Mouse (Mus musculus) forebrain, embryonic 12.5 days (tissue): ENCODE results near the gene Krt17. TPM values are rescaled to one million over a fixed set of nuclear protein-coding genes. Genes with fewer than 3 reads are reported as not detected.
"Not testable (repeated sequence)": the region's sequence is repeated elsewhere in the genome, so short reads cannot be mapped to it uniquely, and the experiment has no call there.

Source experiments
- ATAC-seq: fragments of 200-750 bp; cut with Nextera tagmentation; 2 replicates; pipeline ENCODE4 v1.8.0; 2017; ENCODE audit warnings: moderate TSS enrichment; ENCODE audit not compliant: low FRiP score
- H3K27ac ChIP-seq: fragments of 300-500 bp; sonication (generic); 2 replicates; pipeline ENCODE4 v1.5.1; 2016; ENCODE audit warnings: mild to moderate bottlenecking
- H3K27me3 ChIP-seq: fragments of 300-500 bp; sonication (generic); 2 replicates; pipeline ENCODE4 v1.6.1; 2016; ENCODE audit warnings: mild to moderate bottlenecking
- H3K36me3 ChIP-seq: fragments of 300-500 bp; sonication (generic); replicated peaks from 2 replicates; pipeline ENCODE4 v1.6.1; 2016; ENCODE audit warnings: mild to moderate bottlenecking
- H3K4me1 ChIP-seq: fragments of 300-500 bp; sonication (generic); 2 replicates; pipeline ENCODE4 v1.6.1; 2016
- H3K4me2 ChIP-seq: fragments of 300-500 bp; sonication (generic); 2 replicates; pipeline ENCODE4 v1.6.1; 2016; ENCODE audit warnings: mild to moderate bottlenecking, moderate library complexity
- H3K4me3 ChIP-seq: fragments of 300-500 bp; sonication (generic); replicated peaks from 2 replicates; pipeline ENCODE4 v1.5.1; 2016; ENCODE audit warnings: mild to moderate bottlenecking
- H3K9ac ChIP-seq: fragments of 300-500 bp; sonication (generic); 2 replicates; pipeline ENCODE4 v1.6.1; 2016; ENCODE audit warnings: mild to moderate bottlenecking
- H3K9me3 ChIP-seq: fragments of 300-500 bp; sonication (generic); 2 replicates; pipeline ENCODE4 v1.6.1; 2016
- WGBS: fragments of 180-500 bp; shearing (Covaris S2); methylation state at CpG from one replicate; pipeline ENCODE4 v1.1.7; 2016; 5-methylcytosine and 5-hydroxymethylcytosine counted together
- polyA plus RNA-seq: library from polyadenylated mRNA; unstranded; fragments of >200 nt; fragmentation: Nextera tagmentation; extraction: Ambion mirVana; gene quantifications from 2 replicates; pipeline ENCODE4 v1.2.1, GENCODE M21; 2016

The Krt17 gene
- 0.51 and 0.91 TPM in 2 replicates for polyA plus RNA-seq

DNA sequence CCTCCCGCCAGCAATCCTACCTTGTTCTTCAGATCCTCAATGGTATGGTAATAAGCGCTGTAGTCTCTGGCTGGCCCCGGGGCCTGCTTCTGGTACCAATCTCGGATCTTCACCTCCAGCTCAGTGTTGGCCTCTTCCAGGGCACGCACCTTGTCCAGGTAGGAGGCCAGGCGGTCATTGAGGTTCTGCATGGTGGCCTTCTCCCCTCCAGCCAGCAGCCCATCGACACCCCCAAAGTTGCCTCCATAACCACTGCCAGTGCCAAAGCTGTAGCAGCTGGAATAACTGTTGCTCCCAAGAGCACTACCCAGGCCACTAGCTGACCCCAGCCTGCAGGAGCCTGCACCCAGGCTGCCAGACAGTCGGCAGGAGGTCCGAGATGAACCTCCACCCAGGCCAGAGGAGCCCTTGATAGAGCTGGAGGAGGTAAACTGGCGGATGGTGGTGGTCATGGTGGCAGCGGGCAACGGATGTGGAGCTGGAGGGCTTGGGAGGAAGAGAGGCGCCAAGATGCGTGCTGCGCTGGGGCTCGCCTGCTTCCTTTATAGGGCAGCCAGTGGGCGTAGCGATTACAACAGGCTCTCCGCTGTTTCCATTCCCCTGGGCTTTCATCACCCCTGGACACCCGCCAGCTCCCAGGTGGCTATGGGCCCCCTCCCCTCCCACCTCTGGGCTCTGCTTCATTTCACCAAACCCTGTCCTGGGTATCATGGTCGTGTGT is at the start of gene Krt17:
Gene Krt17, minus strand, starts transcription at position 516 of the 721 bp plus-strand sequence.
- Histone ChIP-seq H3K36me3 (no peaks in the 10 kb centered on the region), H3K4me2 (no peak within 1 kb of the TSS), H3K9ac (no peak within 1 kb of the TSS), H3K4me3 (no peak within 1 kb of the TSS), H3K4me1 (peaks cover 5% of the 10 kb centered on the region; the same call in 1 of the 2 replicates), H3K27ac (no peak within 1 kb of the TSS), H3K9me3 (no peaks in the 10 kb centered on the region), H3K27me3 (no peaks in the 10 kb centered on the region)
- no peak for ATAC-seq
- 81% methylated on average over 21 of the region's 21 CpGs for WGBS

DNA sequence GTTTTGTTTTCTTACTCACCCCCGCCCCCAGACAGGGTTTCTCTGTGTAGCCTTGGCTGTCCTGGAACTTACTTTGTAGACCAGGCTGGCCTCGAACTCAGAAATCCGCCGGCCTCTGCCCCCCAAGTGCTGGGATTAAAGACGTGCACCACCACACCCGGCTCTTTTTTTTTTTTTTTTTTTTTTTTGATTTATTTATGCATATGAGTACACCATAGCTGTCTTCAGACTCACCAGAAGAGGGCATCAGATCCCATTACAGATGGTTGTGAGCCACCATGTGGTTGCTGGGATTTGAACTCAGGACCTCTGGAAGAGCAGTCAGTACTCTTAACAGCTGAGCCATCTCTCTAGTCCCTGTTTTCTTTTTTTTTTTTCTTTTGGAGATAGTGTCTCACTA is 47.8 kb upstream of the Krt17 start:
- WGBS = 95% methylated on average over 6 of the region's 6 CpGs
- H3K9me3 ChIP-seq, ATAC-seq, H3K4me2 ChIP-seq, H3K4me1 ChIP-seq, H3K27ac ChIP-seq, H3K36me3 ChIP-seq, H3K4me3 ChIP-seq, H3K27me3 ChIP-seq, H3K9ac ChIP-seq: not testable (repeated sequence)

DNA sequence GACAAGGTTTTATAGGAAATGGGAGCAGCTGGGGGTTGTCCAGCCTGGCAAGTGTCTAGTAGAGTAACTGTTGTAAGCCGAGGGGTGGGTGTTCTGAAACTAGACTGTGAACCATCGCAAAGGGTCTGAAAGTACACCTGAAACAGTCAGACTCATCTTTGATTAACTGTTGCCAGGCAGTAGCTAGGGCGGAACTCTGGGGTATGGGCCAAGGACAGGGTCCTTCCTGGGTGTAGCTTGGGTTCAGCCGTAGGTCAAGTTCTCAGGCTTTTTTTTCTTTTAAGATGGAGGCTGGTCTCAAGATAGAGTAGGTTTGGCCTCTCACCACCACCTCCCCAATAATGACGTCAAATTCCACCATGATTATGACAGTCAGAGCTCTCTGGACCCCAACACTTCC is 47.1 kb upstream of the Krt17 start:
- H3K36me3 ChIP-seq = no peaks in the 10 kb centered on the region
- no peaks in the 10 kb centered on the region for H3K9me3 ChIP-seq
- no peak overlapping the region for H3K4me2 ChIP-seq
- no peak overlapping the region for H3K9ac ChIP-seq
- no peaks in the 10 kb centered on the region for H3K27me3 ChIP-seq
- no peak overlapping the region for H3K4me3 ChIP-seq
- no peak overlapping the region for H3K27ac ChIP-seq
- ATAC-seq = no peak
- 92% methylated on average over 5 of the region's 5 CpGs for WGBS
- H3K4me1 ChIP-seq = no peaks in the 10 kb centered on the region; the same call in 1 of the 2 replicates

DNA sequence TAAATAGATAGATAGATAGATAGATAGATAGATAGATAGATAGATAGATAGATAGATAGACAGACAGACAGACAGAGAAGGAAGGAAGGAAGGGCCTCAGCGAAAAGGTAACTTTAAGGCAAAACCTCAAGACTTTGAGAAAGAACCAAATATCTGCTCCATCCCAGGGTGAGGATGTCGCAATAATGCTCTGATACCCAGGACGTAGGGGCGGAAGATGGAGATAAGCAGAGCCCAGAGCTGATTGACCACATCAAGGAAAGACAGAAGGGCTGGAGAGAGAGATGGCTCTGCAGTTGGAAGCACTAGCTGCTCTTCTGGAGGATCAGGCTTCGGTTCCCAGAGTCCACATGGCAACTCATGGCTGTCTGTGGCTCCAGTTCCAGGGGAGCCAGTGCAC is 40.5 kb upstream of the Krt17 start:
- 94% methylated on average over 5 of the region's 5 CpGs for WGBS
- Histone ChIP-seq H3K27ac (no peak overlapping the region), H3K9me3 (no peaks in the 10 kb centered on the region), H3K4me2 (no peak overlapping the region), H3K27me3 (0 out of 2 replicates have a peak, but pooled peaks cover 4% of the 10 kb centered on the region), H3K9ac (no peak overlapping the region), H3K4me3 (no peak overlapping the region), H3K4me1 (peaks cover 3% of the 10 kb centered on the region; the same call in 1 of the 2 replicates), H3K36me3 (no peaks in the 10 kb centered on the region)
- no peak for ATAC-seq

DNA sequence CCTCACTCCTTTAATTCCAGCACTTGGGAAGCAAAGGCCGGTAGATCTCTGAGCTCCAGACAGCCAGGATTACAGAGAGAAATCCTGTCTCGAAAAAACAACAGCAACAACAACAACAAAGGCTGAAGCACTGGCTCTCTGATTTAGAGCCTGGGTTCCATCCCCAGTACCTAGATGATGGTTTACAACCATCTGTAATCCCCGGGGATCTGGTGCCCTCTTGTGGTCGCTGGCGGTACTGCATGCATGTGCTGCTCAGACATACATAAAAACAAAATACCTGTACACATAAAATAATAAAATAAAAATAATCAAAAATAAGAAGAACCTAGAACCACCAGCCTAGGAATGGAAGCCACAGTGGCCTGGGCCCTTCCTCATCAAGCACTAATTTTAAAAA is 39.5 kb upstream of the Krt17 start:
- 7% methylated on average over 5 of the region's 5 CpGs for WGBS
- peaks cover 3% of the 10 kb centered on the region; the same call in 1 of the 2 replicates for H3K4me1 ChIP-seq
- H3K9ac ChIP-seq = no peak overlapping the region
- 0 out of 2 replicates have a peak, but pooled peaks have one; percentile 11 for ATAC-seq
- no peaks in the 10 kb centered on the region for H3K36me3 ChIP-seq
- H3K4me3 ChIP-seq = no peak overlapping the region
- H3K27ac ChIP-seq = no peak overlapping the region
- H3K4me2 ChIP-seq = no peak overlapping the region
- 0 out of 2 replicates have a peak, but pooled peaks cover 4% of the 10 kb centered on the region for H3K27me3 ChIP-seq
- no peaks in the 10 kb centered on the region for H3K9me3 ChIP-seq

DNA sequence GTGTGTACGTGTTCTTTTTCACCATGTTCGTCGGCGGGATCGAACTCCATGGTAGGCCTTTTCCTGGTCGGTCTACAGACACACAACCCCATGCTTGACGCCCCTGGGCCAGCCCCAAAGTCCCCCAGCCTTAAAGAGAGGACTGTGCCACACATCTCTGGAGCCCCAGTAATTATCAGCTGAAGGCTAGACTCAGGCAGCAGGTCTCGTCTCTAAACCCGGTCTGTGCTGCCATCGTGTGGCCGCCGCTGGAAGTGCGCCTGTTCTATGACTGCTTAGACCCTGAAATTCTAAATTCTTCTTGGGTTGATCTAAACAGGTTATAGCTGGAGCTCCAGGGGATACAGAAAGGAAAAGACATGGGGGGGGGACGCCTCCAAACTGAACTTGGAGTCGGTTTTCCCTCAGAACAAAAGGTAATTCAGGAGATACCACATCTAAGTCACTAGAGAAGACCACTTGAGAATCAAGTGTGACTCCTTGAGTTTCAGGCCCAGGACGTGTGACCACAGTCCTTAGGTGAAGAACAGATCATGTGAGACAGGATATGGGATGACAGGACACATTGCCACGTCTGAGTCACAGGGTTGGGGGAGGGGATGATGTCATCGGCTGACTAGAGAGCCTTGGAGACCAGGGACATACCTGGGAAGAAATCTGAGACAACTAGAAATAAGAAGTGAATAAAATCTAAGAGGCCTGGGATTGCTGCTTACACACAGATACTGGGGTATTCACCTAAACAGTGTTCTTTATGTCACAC is 37.6 kb upstream of the Krt17 start:
- ATAC-seq = peak; percentile 33; the same call in 1 of the 2 replicates
- H3K27me3 ChIP-seq = 0 out of 2 replicates have a peak, but pooled peaks cover 4% of the 10 kb centered on the region
- no peaks in the 10 kb centered on the region for H3K36me3 ChIP-seq
- H3K4me3 ChIP-seq = no peak overlapping the region
- H3K4me1 ChIP-seq = peaks cover 3% of the 10 kb centered on the region
- no peaks in the 10 kb centered on the region for H3K9me3 ChIP-seq
- no peak overlapping the region for H3K27ac ChIP-seq
- WGBS = 20% methylated on average over 18 of the region's 18 CpGs
- peak overlapping the region; percentile 40 for H3K4me2 ChIP-seq
- H3K9ac ChIP-seq = no peak overlapping the region

DNA sequence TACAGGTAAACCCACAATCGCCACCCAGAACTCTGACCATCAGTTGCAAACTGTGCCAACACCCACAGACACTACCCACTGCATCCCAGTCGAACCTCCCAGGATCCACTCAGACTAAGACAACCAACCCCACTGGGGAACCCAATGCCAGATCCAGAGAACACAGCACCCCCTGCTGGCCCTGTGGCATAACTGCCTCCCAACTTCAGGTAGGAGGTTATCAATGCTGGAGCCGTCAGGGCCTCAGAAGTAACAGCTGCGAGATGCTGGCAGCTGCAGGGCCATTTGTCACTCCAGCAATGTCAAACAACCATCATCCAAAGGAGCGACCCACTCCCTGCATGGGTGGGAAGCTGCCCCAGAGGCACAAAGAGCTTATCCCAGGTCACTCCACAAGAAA is 37.0 kb upstream of the Krt17 start:
- H3K27me3 ChIP-seq = 0 out of 2 replicates have a peak, but pooled peaks cover 4% of the 10 kb centered on the region
- peaks cover 9% of the 10 kb centered on the region for H3K4me1 ChIP-seq
- no peak overlapping the region for H3K27ac ChIP-seq
- H3K36me3 ChIP-seq = no peaks in the 10 kb centered on the region
- peak overlapping the region; percentile 40 for H3K4me2 ChIP-seq
- 41% methylated on average over 5 of the region's 5 CpGs for WGBS
- no peak overlapping the region for H3K9ac ChIP-seq
- ATAC-seq = no peak
- no peak overlapping the region for H3K4me3 ChIP-seq
- no peaks in the 10 kb centered on the region for H3K9me3 ChIP-seq

DNA sequence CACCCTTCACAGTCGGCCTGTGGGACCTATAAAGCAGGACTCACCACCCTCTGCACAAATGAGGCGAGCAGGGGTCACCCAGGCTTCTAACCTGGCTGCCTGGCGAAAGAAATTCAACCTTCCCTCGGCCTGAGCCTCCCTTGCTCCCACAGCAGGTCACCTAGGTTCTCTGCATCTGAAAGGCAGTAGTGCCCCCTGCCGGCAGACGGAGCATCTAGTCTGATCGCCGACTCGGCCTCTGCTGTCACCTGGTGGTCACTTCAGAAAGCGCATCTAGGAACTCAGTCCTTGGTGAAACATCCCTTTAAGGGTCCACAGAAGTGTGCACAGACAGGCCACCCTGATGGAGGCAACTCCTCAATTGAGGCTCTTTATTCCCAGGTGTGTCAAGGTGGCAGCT is 34.5 kb upstream of the Krt17 start:
- no peak overlapping the region for H3K27ac ChIP-seq
- WGBS = 4% methylated on average over 10 of the region's 10 CpGs

DNA sequence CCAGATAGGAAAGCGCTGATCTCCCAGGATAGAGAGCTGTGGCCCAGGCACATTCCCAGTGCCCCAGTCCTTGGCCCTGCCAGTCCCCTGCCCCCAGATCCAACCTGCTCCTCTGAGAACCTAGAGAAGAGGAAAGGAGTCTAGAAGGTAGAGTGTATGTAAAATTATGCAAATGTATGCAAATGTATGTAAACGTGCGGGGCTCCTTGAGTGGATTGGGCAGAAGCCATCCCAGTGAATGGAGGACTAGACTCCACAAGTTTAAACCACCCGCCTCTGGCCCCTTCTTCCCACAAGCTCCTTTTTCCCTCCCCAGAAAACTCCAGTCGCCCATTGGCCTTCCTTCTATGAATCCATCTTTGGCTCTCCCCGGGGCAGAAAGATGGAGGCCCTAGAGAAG is 32.1 kb upstream of the Krt17 start:
- no peak overlapping the region for H3K4me2 ChIP-seq
- no peak overlapping the region for H3K9ac ChIP-seq
- H3K9me3 ChIP-seq = no peaks in the 10 kb centered on the region
- H3K4me1 ChIP-seq = peaks cover 14% of the 10 kb centered on the region
- no peak for ATAC-seq
- no peaks in the 10 kb centered on the region for H3K36me3 ChIP-seq
- no peak overlapping the region for H3K27ac ChIP-seq
- H3K27me3 ChIP-seq = 0 out of 2 replicates have a peak, but pooled peaks cover 4% of the 10 kb centered on the region
- 42% methylated on average over 6 of the region's 6 CpGs for WGBS
- no peak overlapping the region for H3K4me3 ChIP-seq

More for the DNA sequence above, 34.5 kb upstream of the Krt17 start:
- 0 out of 2 replicates have a peak, but pooled peaks cover 4% of the 10 kb centered on the region for H3K27me3 ChIP-seq
- H3K36me3 ChIP-seq = no peaks in the 10 kb centered on the region
- H3K4me3 ChIP-seq = no peak overlapping the region
- no peaks in the 10 kb centered on the region for H3K9me3 ChIP-seq
- peaks cover 16% of the 10 kb centered on the region for H3K4me1 ChIP-seq
- peak; percentile 35; the same call in 1 of the 2 replicates for ATAC-seq
- H3K9ac ChIP-seq = no peak overlapping the region
- peak overlapping the region; percentile 19; the same call in 1 of the 2 replicates for H3K4me2 ChIP-seq

DNA sequence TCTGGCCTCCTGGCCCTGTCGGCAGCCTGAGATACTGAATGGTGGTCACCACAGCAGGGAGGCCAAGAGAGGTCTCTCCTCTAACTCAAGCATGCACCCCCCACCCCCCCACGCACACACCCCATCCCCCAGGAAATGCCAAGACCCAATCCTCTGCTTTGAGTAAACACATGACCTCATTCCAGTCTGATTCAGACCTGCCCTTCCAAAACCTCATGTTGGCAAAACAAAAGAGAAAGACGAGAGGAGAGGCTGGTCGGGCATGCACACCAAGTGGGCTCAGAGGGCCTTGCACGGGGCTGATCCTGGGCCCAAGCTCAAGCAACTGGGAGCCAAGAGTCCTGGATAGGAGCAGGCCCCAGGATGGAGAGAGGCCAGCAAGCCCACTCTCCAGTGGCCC is 29.4 kb upstream of the Krt17 start:
- H3K27me3 ChIP-seq = no peaks in the 10 kb centered on the region
- H3K4me2 ChIP-seq = no peak overlapping the region
- H3K36me3 ChIP-seq = no peaks in the 10 kb centered on the region
- H3K9ac ChIP-seq = 0 out of 2 replicates have a peak overlapping the region, but pooled peaks have one; percentile 12
- WGBS = 33% methylated on average over 5 of the region's 5 CpGs
- ATAC-seq = no peak
- peaks cover 20% of the 10 kb centered on the region for H3K4me1 ChIP-seq
- H3K9me3 ChIP-seq = no peaks in the 10 kb centered on the region
- H3K27ac ChIP-seq = no peak overlapping the region
- H3K4me3 ChIP-seq = no peak overlapping the region

DNA sequence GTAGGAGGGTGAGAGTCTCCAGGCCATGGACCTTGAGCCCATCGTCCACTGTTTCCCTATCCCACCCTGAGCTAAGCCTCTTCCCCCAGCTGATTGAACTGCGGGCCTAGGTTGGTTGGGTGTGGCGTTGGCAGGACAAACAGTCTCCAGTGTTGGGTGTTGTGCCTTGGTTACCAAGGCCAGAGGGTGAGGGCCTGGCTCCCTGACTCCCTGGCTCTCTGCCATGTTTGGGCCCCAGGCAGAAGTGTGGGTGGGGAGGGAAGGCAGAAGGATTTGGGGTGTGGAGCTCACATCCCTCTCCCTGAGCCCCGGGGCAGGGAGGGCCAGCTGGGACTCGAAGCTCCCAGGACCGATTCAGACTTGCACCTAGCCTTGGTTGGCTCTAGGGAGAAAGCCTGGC is 28.1 kb upstream of the Krt17 start:
- H3K9ac ChIP-seq = no peak overlapping the region
- H3K4me3 ChIP-seq = no peak overlapping the region
- H3K27me3 ChIP-seq = no peaks in the 10 kb centered on the region
- H3K4me2 ChIP-seq = no peak overlapping the region
- no peaks in the 10 kb centered on the region for H3K9me3 ChIP-seq
- H3K4me1 ChIP-seq = peaks cover 20% of the 10 kb centered on the region
- 93% methylated on average over 6 of the region's 6 CpGs for WGBS
- no peak overlapping the region for H3K27ac ChIP-seq
- H3K36me3 ChIP-seq = no peaks in the 10 kb centered on the region
- no peak for ATAC-seq

DNA sequence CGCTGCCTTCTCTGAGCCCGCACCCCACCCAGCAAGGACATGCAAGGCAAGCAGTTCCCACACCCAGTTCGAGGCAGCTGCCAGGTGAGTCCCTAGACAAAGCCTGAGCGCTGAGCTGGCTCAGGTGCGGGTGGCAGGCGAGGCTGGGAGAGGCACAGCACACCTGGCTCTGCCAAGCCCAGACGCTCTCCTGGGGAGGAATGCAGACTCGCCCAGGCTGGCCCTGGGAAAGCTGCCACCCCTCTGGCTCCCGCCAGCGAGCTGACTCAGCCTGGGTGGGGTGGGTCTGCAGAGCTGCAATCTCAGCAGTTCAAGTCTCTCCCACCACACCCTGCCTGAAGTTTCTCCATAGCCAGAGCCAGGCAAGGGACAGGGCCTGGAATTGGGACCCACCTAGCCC is 26.2 kb upstream of the Krt17 start:
- no peak overlapping the region for H3K27ac ChIP-seq

More for the DNA sequence above, 26.2 kb upstream of the Krt17 start:
- H3K9me3 ChIP-seq = no peaks in the 10 kb centered on the region
- no peak for ATAC-seq
- H3K4me3 ChIP-seq = no peak overlapping the region
- H3K4me1 ChIP-seq = peaks cover 15% of the 10 kb centered on the region; the same call in 1 of the 2 replicates
- H3K9ac ChIP-seq = no peak overlapping the region
- no peaks in the 10 kb centered on the region for H3K27me3 ChIP-seq
- WGBS = 31% methylated on average over 10 of the region's 10 CpGs
- no peaks in the 10 kb centered on the region for H3K36me3 ChIP-seq
- no peak overlapping the region for H3K4me2 ChIP-seq
